Mouse (Mus musculus): ENCODE data around the gene Sh3bp2. TPM values are rescaled to one million over a fixed set of nuclear protein-coding genes. Genes with fewer than 3 reads are reported as not detected.
A peak's percentile ranks its signal among the peaks of the same experiment; 100 is the strongest.
"Not testable (repeated sequence)": the region's sequence is repeated elsewhere in the genome, so short reads cannot be mapped to it uniquely, and the experiment has no call there.

Gene Sh3bp2
- total and polyA plus RNA-seq, 3 experiments, result 7.9 to 12.0 TPM; not detected in 1

GRCm38 (mm10) chr5:34571551-34571950 lies 45.9 kb downstream of the Sh3bp2 start:
- no peak for TF ChIP-seq USF1 (IDR thresholded peaks at IDR 0.05; ENCODE audit: low read depth, low read length)
- TF ChIP-seq CHD1 (IDR thresholded peaks at IDR 0.05; ENCODE audit: low read depth, low read length), result no peak
- TF ChIP-seq SIN3A (IDR thresholded peaks at IDR 0.05; ENCODE audit: low read length), result no peak
- TF ChIP-seq ELF1 (IDR thresholded peaks at IDR 0.05; ENCODE audit: low read depth, low read length), result no peak
- no peak for TF ChIP-seq ETS1 (IDR thresholded peaks at IDR 0.05; ENCODE audit: low read depth, low read length)
- no peak for TF ChIP-seq NRF1 (IDR thresholded peaks at IDR 0.05; ENCODE audit: insufficient read depth, low read depth, low read length, poor library complexity, severe bottlenecking)
- TF ChIP-seq RCOR1 (IDR thresholded peaks at IDR 0.05; ENCODE audit: low read depth, low read length), result no peak
- TF ChIP-seq ZMIZ1 (IDR thresholded peaks at IDR 0.05; ENCODE audit: low read depth, low read length), result no peak
- no peak for TF ChIP-seq JUND (IDR thresholded peaks at IDR 0.05; ENCODE audit: low read depth, low read length)
- no peak for TF ChIP-seq E2F4 (IDR thresholded peaks at IDR 0.05; ENCODE audit: borderline replicate concordance, low read depth, low read length)
- TF ChIP-seq KAT2A (conservative IDR thresholded peaks at IDR 0.05; ENCODE audit: low read depth, low read length), result no peak
- no peak for TF ChIP-seq GATA1 (IDR thresholded peaks at IDR 0.05; ENCODE audit: low read depth, low read length)
- no peak for TF ChIP-seq MXI1 (IDR thresholded peaks at IDR 0.05; ENCODE audit: low read depth, low read length)
- TF ChIP-seq MAFK (IDR thresholded peaks at IDR 0.05; ENCODE audit: borderline replicate concordance, low read depth, low read length), result no peak
- TF ChIP-seq MYB (IDR thresholded peaks at IDR 0.05; ENCODE audit: low read depth, low read length), result no peak
- TF ChIP-seq HCFC1 (IDR thresholded peaks at IDR 0.05; ENCODE audit: low read depth, low read length), result no peak
- no peak for TF ChIP-seq POLR2AphosphoS2 (IDR thresholded peaks at IDR 0.05; ENCODE audit: low read length)
- TF ChIP-seq MEF2A (IDR thresholded peaks at IDR 0.05; ENCODE audit: extremely low read depth, insufficient replicate concordance, low read depth, low read length, poor library complexity, severe bottlenecking), result no peak
- TF ChIP-seq SMC3 (IDR thresholded peaks at IDR 0.05; ENCODE audit: low read depth, low read length), result no peak
- no peak for TF ChIP-seq RAD21 (IDR thresholded peaks at IDR 0.05; ENCODE audit: low read depth, low read length)
- peaks cover 0 to 25% of the 10 kb centered on the region in 2 experiments; a peak in 2 of 4 replicates for H3K36me3 ChIP-seq (ENCODE audit: control insufficient read depth in 1 of 2, insufficient read depth in 2 of 2, low read length in 2 of 2)
- DNase-seq (ENCODE audit: low read depth, low spot score), result no peak
- no peaks in the 10 kb centered on the region for H3K9me3 ChIP-seq (replicated peaks; ENCODE audit: insufficient read depth, low read length)
- peaks cover 7 to 21% of the 10 kb centered on the region in 2 experiments for H3K4me1 ChIP-seq (ENCODE audit: control insufficient read depth in 1 of 2, insufficient read depth in 2 of 2, low read length in 2 of 2)
- H3K27me3 ChIP-seq (ENCODE audit: control insufficient read depth in 1 of 2, insufficient read depth in 2 of 2, low read length in 2 of 2), result no peaks in the 10 kb centered on the region
- H3K9ac ChIP-seq (ENCODE audit: control insufficient read depth, low read depth, low read length, poor library complexity, severe bottlenecking), result no peak overlapping the region
- H3K79me2 ChIP-seq (ENCODE audit: control insufficient read depth, insufficient read depth, low read length, poor library complexity), result peaks cover 13% of the 10 kb centered on the region
- no peak overlapping the region for H3K4me3 ChIP-seq (ENCODE audit: control insufficient read depth in 1 of 2, insufficient read depth in 1 of 2, low read depth in 2 of 2, low read length in 2 of 2)
- H3K27ac ChIP-seq (ENCODE audit: control insufficient read depth, low read depth, low read length), result no peak overlapping the region

- Histone ChIP-seq H3K79me2 (ENCODE audit: control insufficient read depth, insufficient read depth, low read length, poor library complexity) (peaks cover 14% of the 10 kb centered on the region), H3K36me3 (ENCODE audit: control insufficient read depth in 1 of 2, insufficient read depth in 2 of 2, low read length in 2 of 2) (peaks cover 0 to 23% of the 10 kb centered on the region in 2 experiments; a peak in 2 of 4 replicates), H3K27ac (ENCODE audit: control insufficient read depth, low read depth, low read length) (peak overlapping the region; percentile 95), H3K4me3 (ENCODE audit: control insufficient read depth in 1 of 2, insufficient read depth in 1 of 2, low read depth in 2 of 2, low read length in 2 of 2) (peak overlapping the region; percentile 72 to 97), H3K9ac (ENCODE audit: control insufficient read depth, low read depth, low read length, poor library complexity, severe bottlenecking) (peak overlapping the region; percentile 78), H3K4me1 (ENCODE audit: control insufficient read depth in 1 of 2, insufficient read depth in 2 of 2, low read length in 2 of 2) (peaks cover 3 to 23% of the 10 kb centered on the region in 2 experiments)
- peak; percentile 72 for DNase-seq (ENCODE audit: low read depth, low spot score)
- TF ChIP-seq TCF12 (IDR thresholded peaks at IDR 0.05; ENCODE audit: low read depth, low read length) (peak; percentile 48; the same call in 1 of the 2 replicates), EP300 (IDR thresholded peaks at IDR 0.05; ENCODE audit: low read depth in 1 of 2, low read length in 2 of 2) (peak; percentile 23 to 53; a peak in 2 of 4 replicates), ETS1 (IDR thresholded peaks at IDR 0.05; ENCODE audit: low read depth, low read length) (peak; percentile 38; the same call in 1 of the 2 replicates), GATA1 (IDR thresholded peaks at IDR 0.05; ENCODE audit: low read depth, low read length) (0 out of 2 replicates have a peak, but pooled peaks have one; percentile 21), TAL1 (IDR thresholded peaks at IDR 0.05; ENCODE audit: low read length) (peak; percentile 40)
- H3K9me3 ChIP-seq (replicated peaks; ENCODE audit: insufficient read depth, low read length); H3K27me3 ChIP-seq (ENCODE audit: control insufficient read depth in 1 of 2, insufficient read depth in 2 of 2, low read length in 2 of 2): not testable (repeated sequence)
These were observed 46.9 kb downstream of the Sh3bp2 start for GRCm38 (mm10) chr5:34572568-34572967.

Measured in MEL (cell line).